Mouse (Mus musculus) liver, adult 2 months (tissue): Measurements from ENCODE around the gene Ikzf2.

Experiments
- CTCF ChIP-seq: fragments of 200-500 bp; IDR thresholded peaks from 2 replicates; pipeline ENCODE4 v1.5.1; 2011; ENCODE audit warnings: low read depth, low read length, control low read depth
- POLR2A ChIP-seq: fragments of 200-500 bp; IDR thresholded peaks from 2 replicates; pipeline ENCODE4 v1.6.1; 2011; ENCODE audit warnings: low read length, control low read depth; ENCODE audit not compliant: insufficient read depth; ENCODE audit errors: extremely low read depth

GRCm38 (mm10) chr1:69549987-69550386 is 137.1 kb downstream of the Ikzf2 start:
- no peak for TF ChIP-seq CTCF
- TF ChIP-seq POLR2A = no peak
